Mouse (Mus musculus): Measurements from ENCODE around the gene Slc6a20b.
"Not testable (repeated sequence)": the region's sequence is repeated elsewhere in the genome, so short reads cannot be mapped to it uniquely, and the experiment has no call there.

Gene Slc6a20b

GRCm38 (mm10) chr9:123632281-123632680, at the start of gene Slc6a20b:
Gene Slc6a20b (minus strand): TSS chr9:123632565.
- TF ChIP-seq NANOG (IDR thresholded peaks at IDR 0.05; ENCODE audit: borderline replicate concordance, low read length) = no peak
- no peak for TF ChIP-seq POU5F1 (IDR thresholded peaks at IDR 0.05; ENCODE audit: borderline replicate concordance, low read length)
- TF ChIP-seq CTCF (conservative IDR thresholded peaks at IDR 0.05; ENCODE audit: low read length) = no peak
- Histone ChIP-seq H3K36me3 (ENCODE audit: insufficient read depth, low read length) (no peaks in the 10 kb centered on the region), H3K9me3 (ENCODE audit: low read length) (no peaks in the 10 kb centered on the region), H3K4me1 (replicated peaks; ENCODE audit: low read depth, low read length) (no peaks in the 10 kb centered on the region), H3K27me3 (ENCODE audit: insufficient read depth, low read length) (no peaks in the 10 kb centered on the region), H3K4me3 (replicated peaks; ENCODE audit: low read length) (no peak within 1 kb of the TSS)

DNA sequence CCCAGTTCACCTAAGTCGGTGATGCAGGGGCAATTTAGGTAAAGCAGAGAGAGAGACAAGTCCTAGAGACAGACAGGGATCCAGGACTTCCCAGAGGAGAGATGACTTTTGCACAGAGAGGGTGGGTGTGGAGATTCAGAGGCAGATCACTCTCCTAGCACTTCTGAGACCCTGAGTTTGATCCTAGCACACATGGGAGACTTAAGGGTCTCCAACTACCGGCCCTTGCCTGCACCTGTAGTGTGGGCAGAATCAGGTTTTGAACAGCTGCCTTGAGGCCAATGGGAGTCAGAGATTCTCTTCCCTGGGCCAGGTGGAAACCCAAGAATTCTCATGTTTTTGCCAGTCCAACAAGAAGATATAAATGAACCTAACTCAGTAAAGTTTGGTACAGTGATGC, 46.8 kb upstream of the Slc6a20b start:
- Histone ChIP-seq H3K4me3 (replicated peaks; ENCODE audit: low read length) (peak overlapping the region; percentile 74), H3K4me1 (replicated peaks; ENCODE audit: low read depth, low read length) (peaks cover 11% of the 10 kb centered on the region), H3K36me3 (ENCODE audit: insufficient read depth, low read length) (no peaks in the 10 kb centered on the region), H3K27me3 (ENCODE audit: insufficient read depth, low read length) (peaks cover 66% of the 10 kb centered on the region), H3K9me3 (ENCODE audit: low read length) (no peaks in the 10 kb centered on the region)
- TF ChIP-seq POU5F1 (IDR thresholded peaks at IDR 0.05; ENCODE audit: borderline replicate concordance, low read length) = no peak
- TF ChIP-seq NANOG (IDR thresholded peaks at IDR 0.05; ENCODE audit: borderline replicate concordance, low read length) = no peak
- no peak for TF ChIP-seq CTCF (conservative IDR thresholded peaks at IDR 0.05; ENCODE audit: low read length)

DNA sequence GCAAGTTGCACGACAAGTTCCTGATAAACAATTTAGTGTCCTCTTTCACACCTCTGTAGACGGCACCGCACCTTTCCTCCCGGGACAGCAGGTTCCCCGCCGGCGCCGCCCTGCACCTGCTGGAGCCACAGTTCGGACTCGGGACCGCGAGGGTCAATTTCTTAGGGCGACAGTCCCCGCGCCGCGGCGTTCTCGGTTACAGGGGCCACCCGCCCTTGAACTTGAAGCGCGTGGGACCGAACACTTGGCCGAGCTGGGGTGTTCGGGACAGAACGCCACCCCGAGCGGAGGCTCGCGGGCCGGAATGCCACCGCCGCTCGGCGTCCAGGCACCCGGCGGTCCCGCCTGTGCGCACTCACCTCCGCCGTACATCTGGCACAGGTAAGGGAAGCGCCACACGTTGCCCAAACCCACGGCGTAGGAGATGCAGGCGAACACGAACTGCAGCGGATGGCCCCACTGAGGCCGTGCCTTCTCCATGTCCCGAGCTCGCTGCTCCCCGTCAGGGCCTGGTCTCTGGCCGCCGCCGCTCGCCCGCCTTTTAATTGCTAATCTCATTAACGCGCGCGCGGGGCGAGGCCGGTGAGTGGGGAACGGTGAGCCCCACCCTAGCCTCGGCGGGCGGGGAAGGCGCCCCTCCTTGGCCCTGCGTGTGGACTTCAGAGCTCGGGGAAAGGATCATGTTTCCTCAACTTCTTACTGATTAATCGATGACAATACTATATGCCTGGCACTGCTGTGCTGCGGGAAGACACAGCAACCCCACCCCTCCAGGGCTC, 46.2 kb upstream of the Slc6a20b start, which contains the start of the genes Ccr9 and Slc6a20a:
Gene Ccr9 (plus strand): TSS at position 113 of the 779 bp plus-strand sequence.
Gene Slc6a20a (minus strand): TSS at position 559 of the 779 bp plus-strand sequence.
- Histone ChIP-seq H3K4me1 (replicated peaks; ENCODE audit: low read depth, low read length) (peaks cover 11% of the 10 kb centered on the region), H3K9me3 (ENCODE audit: low read length) (no peaks in the 10 kb centered on the region)
- no peak for TF ChIP-seq POU5F1 (IDR thresholded peaks at IDR 0.05; ENCODE audit: borderline replicate concordance, low read length)
- no peak for TF ChIP-seq CTCF (conservative IDR thresholded peaks at IDR 0.05; ENCODE audit: low read length)
- no peak for TF ChIP-seq NANOG (IDR thresholded peaks at IDR 0.05; ENCODE audit: borderline replicate concordance, low read length)

DNA sequence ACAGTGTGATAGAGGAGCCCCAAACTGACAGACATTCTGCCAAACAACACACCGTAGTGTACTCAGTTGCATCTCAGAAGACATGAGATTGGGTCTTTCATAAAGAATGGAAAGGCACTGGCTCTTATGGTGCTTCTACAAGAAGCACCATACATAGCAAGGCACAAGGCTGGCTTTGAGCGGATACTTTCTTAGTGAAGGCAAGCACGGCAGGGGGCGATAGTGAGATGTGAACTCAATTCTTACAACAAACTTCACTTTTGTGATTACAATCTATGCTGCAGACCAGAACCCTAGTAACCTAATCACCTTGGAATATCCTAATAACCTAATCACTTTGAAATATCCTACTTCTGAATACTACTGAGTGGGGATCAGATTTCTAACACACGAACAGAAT, 33.3 kb upstream of the Slc6a20b start:
- Histone ChIP-seq H3K9me3 (ENCODE audit: low read length) (no peaks in the 10 kb centered on the region), H3K4me1 (replicated peaks; ENCODE audit: low read depth, low read length) (peaks cover 8% of the 10 kb centered on the region), H3K27me3 (ENCODE audit: insufficient read depth, low read length) (no peaks in the 10 kb centered on the region), H3K4me3 (replicated peaks; ENCODE audit: low read length) (no peak overlapping the region), H3K36me3 (ENCODE audit: insufficient read depth, low read length) (no peaks in the 10 kb centered on the region)
- no peak for TF ChIP-seq CTCF (conservative IDR thresholded peaks at IDR 0.05; ENCODE audit: low read length)
- TF ChIP-seq POU5F1 (IDR thresholded peaks at IDR 0.05; ENCODE audit: borderline replicate concordance, low read length) = no peak
- TF ChIP-seq NANOG (IDR thresholded peaks at IDR 0.05; ENCODE audit: borderline replicate concordance, low read length) = no peak

More for the DNA sequence above, 46.2 kb upstream of the Slc6a20b start, which contains the start of the genes Ccr9 and Slc6a20a:
- Histone ChIP-seq H3K36me3 (ENCODE audit: insufficient read depth, low read length) (no peaks in the 10 kb centered on the region), H3K4me3 (replicated peaks; ENCODE audit: low read length) (peak within 1 kb of the TSS; percentile 74), H3K27me3 (ENCODE audit: insufficient read depth, low read length) (peaks cover 71% of the 10 kb centered on the region)

- not testable (repeated sequence) for H3K4me3 ChIP-seq (replicated peaks; ENCODE audit: low read length); H3K27me3 ChIP-seq (ENCODE audit: insufficient read depth, low read length); H3K36me3 ChIP-seq (ENCODE audit: insufficient read depth, low read length); H3K4me1 ChIP-seq (replicated peaks; ENCODE audit: low read depth, low read length); H3K9me3 ChIP-seq (ENCODE audit: low read length)
These were observed 27.8 kb upstream of the Slc6a20b start for GRCm38 (mm10) chr9:123659986-123660676.

GRCm38 (mm10) chr9:123658981-123659380, 26.6 kb upstream of the Slc6a20b start:
- Histone ChIP-seq H3K36me3 (ENCODE audit: insufficient read depth, low read length) (no peaks in the 10 kb centered on the region), H3K9me3 (ENCODE audit: low read length) (no peaks in the 10 kb centered on the region), H3K4me1 (replicated peaks; ENCODE audit: low read depth, low read length) (peaks cover 6% of the 10 kb centered on the region), H3K4me3 (replicated peaks; ENCODE audit: low read length) (no peak overlapping the region), H3K27me3 (ENCODE audit: insufficient read depth, low read length) (no peaks in the 10 kb centered on the region)
- TF ChIP-seq NANOG (IDR thresholded peaks at IDR 0.05; ENCODE audit: borderline replicate concordance, low read length) (no peak), CTCF (conservative IDR thresholded peaks at IDR 0.05; ENCODE audit: low read length) (no peak), POU5F1 (IDR thresholded peaks at IDR 0.05; ENCODE audit: borderline replicate concordance, low read length) (no peak)

DNA sequence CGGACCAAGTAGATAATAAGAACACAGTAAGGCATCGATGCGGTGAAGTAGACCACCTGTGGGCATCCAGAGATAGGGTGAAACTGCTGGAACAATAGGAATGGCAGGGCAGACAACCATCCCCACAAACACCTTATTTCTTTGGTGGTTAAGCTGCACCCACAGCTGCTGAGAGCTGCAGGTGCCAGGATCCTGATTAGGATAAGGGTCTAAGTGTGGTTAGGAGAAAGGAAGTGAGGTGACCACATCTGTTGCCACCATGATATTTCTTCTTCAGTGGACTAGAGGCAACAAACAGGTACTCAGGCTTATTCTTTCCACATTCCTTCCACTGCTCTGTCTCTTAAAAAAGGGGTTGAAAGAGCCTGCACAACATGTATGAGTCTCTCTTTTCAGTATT, 25.1 kb upstream of the Slc6a20b start:
- H3K27me3 ChIP-seq (ENCODE audit: insufficient read depth, low read length) = no peaks in the 10 kb centered on the region
- H3K9me3 ChIP-seq (ENCODE audit: low read length) = no peaks in the 10 kb centered on the region
- no peaks in the 10 kb centered on the region for H3K36me3 ChIP-seq (ENCODE audit: insufficient read depth, low read length)
- TF ChIP-seq POU5F1 (IDR thresholded peaks at IDR 0.05; ENCODE audit: borderline replicate concordance, low read length) (no peak), CTCF (conservative IDR thresholded peaks at IDR 0.05; ENCODE audit: low read length) (no peak), NANOG (IDR thresholded peaks at IDR 0.05; ENCODE audit: borderline replicate concordance, low read length) (no peak)
- H3K4me1 ChIP-seq (replicated peaks; ENCODE audit: low read depth, low read length) = no peaks in the 10 kb centered on the region
- H3K4me3 ChIP-seq (replicated peaks; ENCODE audit: low read length) = no peak overlapping the region

- Histone ChIP-seq H3K36me3 (ENCODE audit: insufficient read depth, low read length) (no peaks in the 10 kb centered on the region), H3K27me3 (ENCODE audit: insufficient read depth, low read length) (no peaks in the 10 kb centered on the region), H3K9me3 (ENCODE audit: low read length) (no peaks in the 10 kb centered on the region), H3K4me1 (replicated peaks; ENCODE audit: low read depth, low read length) (no peaks in the 10 kb centered on the region), H3K4me3 (replicated peaks; ENCODE audit: low read length) (peak overlapping the region; percentile 26; the same call in 1 of the 2 replicates)
- TF ChIP-seq POU5F1 (IDR thresholded peaks at IDR 0.05; ENCODE audit: borderline replicate concordance, low read length) = no peak
- no peak for TF ChIP-seq NANOG (IDR thresholded peaks at IDR 0.05; ENCODE audit: borderline replicate concordance, low read length)
- no peak for TF ChIP-seq CTCF (conservative IDR thresholded peaks at IDR 0.05; ENCODE audit: low read length)
These were observed 19.0 kb upstream of the Slc6a20b start for GRCm38 (mm10) chr9:123651369-123651768.
